Mouse (Mus musculus) MEL (cell line): ENCODE measurements around the gene Tnfsf11. TPM values are rescaled to one million over a fixed set of nuclear protein-coding genes. Genes with fewer than 3 reads are reported as not detected.

Experiments
- DNase-seq: peaks from one replicate; pipeline ENCODE4 v3.0.0; 2011; ENCODE audit warnings: low read depth, low spot score
- H3K27ac ChIP-seq: 2 replicates; pipeline ENCODE4 v1.5.1; 2012; ENCODE audit warnings: low read depth, mild to moderate bottlenecking, control low read depth, low read length, moderate library complexity; ENCODE audit not compliant: control insufficient read depth
- H3K27me3 ChIP-seq, 2 experiments: fragments of 150-350 bp in 1 of 2; sonication (generic) in 1 of 2; 2 replicates each; pipeline ENCODE4 v1.6.1; 2012; ENCODE audit warnings: low read length in 2 of 2, mild to moderate bottlenecking in 2 of 2, improper control_type of control experiment in 1 of 2, moderate library complexity in 1 of 2; ENCODE audit not compliant: insufficient read depth in 2 of 2, control insufficient read depth in 1 of 2
- H3K36me3 ChIP-seq, 2 experiments: 2 replicates each; pipeline ENCODE4 v1.6.1; 2012 to 2014; ENCODE audit warnings: low read length in 2 of 2, improper control_type of control experiment in 1 of 2, inconsistent platforms in 1 of 2, mild to moderate bottlenecking in 1 of 2; ENCODE audit not compliant: insufficient read depth in 2 of 2, control insufficient read depth in 1 of 2
- H3K4me1 ChIP-seq, 2 experiments: fragments of 150-350 bp in 1 of 2; sonication (generic) in 1 of 2; 2 replicates each; pipeline ENCODE4 v1.6.1; 2012; ENCODE audit warnings: low read length in 2 of 2, improper control_type of control experiment in 1 of 2, mild to moderate bottlenecking in 1 of 2; ENCODE audit not compliant: insufficient read depth in 2 of 2, control insufficient read depth in 1 of 2
- H3K4me3 ChIP-seq, 2 experiments: fragments of 150-350 bp in 1 of 2; sonication (generic) in 1 of 2; 2 replicates each; pipeline ENCODE4 v1.5.1; 2012; ENCODE audit warnings: low read depth in 2 of 2, low read length in 2 of 2, mild to moderate bottlenecking in 2 of 2, moderate library complexity in 2 of 2, control low read depth in 1 of 2, improper control_type of control experiment in 1 of 2; ENCODE audit not compliant: control insufficient read depth in 1 of 2, insufficient read depth in 1 of 2
- H3K79me2 ChIP-seq: 2 replicates; pipeline ENCODE4 v1.6.1; 2012; ENCODE audit warnings: mild to moderate bottlenecking, low read length, moderate library complexity; ENCODE audit not compliant: control insufficient read depth, poor library complexity, insufficient read depth
- H3K9ac ChIP-seq: 2 replicates; pipeline ENCODE4 v1.6.1; 2012; ENCODE audit warnings: low read depth, mild to moderate bottlenecking, control low read depth, low read length, moderate library complexity; ENCODE audit not compliant: control insufficient read depth, poor library complexity, severe bottlenecking
- H3K9me3 ChIP-seq: fragments of 150-350 bp; sonication (generic); replicated peaks from 2 replicates; pipeline ENCODE4 v1.6.1; 2012; ENCODE audit warnings: mild to moderate bottlenecking, low read length, improper control_type of control experiment, moderate library complexity; ENCODE audit not compliant: insufficient read depth
- BHLHE40 ChIP-seq: IDR thresholded peaks from 2 replicates; pipeline ENCODE4 v1.6.1; 2012; ENCODE audit warnings: low read depth, mild to moderate bottlenecking, inconsistent platforms, low read length, improper control_type of control experiment, borderline replicate concordance
- CTCF ChIP-seq, 3 experiments: IDR thresholded peaks in 2 of 3; conservative IDR thresholded peaks in 1 of 3; 2 replicates each; pipeline ENCODE4 v1.5.1; 2011 to 2012; ENCODE audit warnings: low read length in 3 of 3, low read depth in 2 of 3, mild to moderate bottlenecking in 2 of 3, improper control_type of control experiment in 1 of 3, inconsistent platforms in 1 of 3, mixed read lengths in 1 of 3, moderate library complexity in 1 of 3; ENCODE audit not compliant: control insufficient read depth in 1 of 3, insufficient read depth in 1 of 3, poor library complexity in 1 of 3, severe bottlenecking in 1 of 3
- ELF1 ChIP-seq: IDR thresholded peaks from 2 replicates; pipeline ENCODE4 v1.6.1; 2014; ENCODE audit warnings: low read depth, mild to moderate bottlenecking, inconsistent platforms, low read length, improper control_type of control experiment, moderate library complexity
- ETS1 ChIP-seq: IDR thresholded peaks from 2 replicates; pipeline ENCODE4 v1.6.1; 2012; ENCODE audit warnings: low read depth, mild to moderate bottlenecking, inconsistent platforms, low read length, improper control_type of control experiment, moderate library complexity
- HCFC1 ChIP-seq: IDR thresholded peaks from 2 replicates; pipeline ENCODE4 v1.6.1; 2012; ENCODE audit warnings: low read depth, mild to moderate bottlenecking, inconsistent platforms, low read length, improper control_type of control experiment, moderate library complexity
- JUND ChIP-seq: IDR thresholded peaks from 2 replicates; pipeline ENCODE4 v1.6.1; 2011; ENCODE audit warnings: low read depth, mild to moderate bottlenecking, improper control_type of control experiment, low read length
- MAX ChIP-seq: IDR thresholded peaks from 2 replicates; pipeline ENCODE4 v1.6.1; 2011; ENCODE audit warnings: low read length, improper control_type of control experiment
- MXI1 ChIP-seq: IDR thresholded peaks from 2 replicates; pipeline ENCODE4 v1.6.1; 2011; ENCODE audit warnings: mild to moderate bottlenecking, low read depth, low read length, improper control_type of control experiment
- MYB ChIP-seq: IDR thresholded peaks from 2 replicates; pipeline ENCODE4 v1.6.1; 2011; ENCODE audit warnings: mild to moderate bottlenecking, low read depth, low read length, improper control_type of control experiment
- MYC ChIP-seq: IDR thresholded peaks from 2 replicates; pipeline ENCODE4 v1.6.1; 2011; ENCODE audit warnings: low read depth, mild to moderate bottlenecking, low read length, improper control_type of control experiment, moderate library complexity
- NELFE ChIP-seq: IDR thresholded peaks from 2 replicates; pipeline ENCODE4 v1.6.1; 2011; ENCODE audit warnings: low read depth, low read length, improper control_type of control experiment
- NRF1 ChIP-seq: IDR thresholded peaks from 2 replicates; pipeline ENCODE4 v1.6.1; 2014; ENCODE audit warnings: low read depth, mild to moderate bottlenecking, inconsistent platforms, low read length, improper control_type of control experiment, moderate library complexity; ENCODE audit not compliant: poor library complexity, insufficient read depth, severe bottlenecking
- POLR2AphosphoS5 ChIP-seq: IDR thresholded peaks from 2 replicates; pipeline ENCODE4 v1.6.1; 2012; ENCODE audit warnings: low read depth, borderline replicate concordance, mild to moderate bottlenecking, inconsistent platforms, low read length, moderate library complexity, mixed read lengths
- SIN3A ChIP-seq: IDR thresholded peaks from 2 replicates; pipeline ENCODE4 v1.6.1; 2012; ENCODE audit warnings: low read length, improper control_type of control experiment, inconsistent platforms
- SMC3 ChIP-seq: IDR thresholded peaks from 2 replicates; pipeline ENCODE4 v1.6.1; 2011; ENCODE audit warnings: low read depth, low read length, improper control_type of control experiment
- TAL1 ChIP-seq: IDR thresholded peaks from 2 replicates; pipeline ENCODE4 v1.6.1; 2012; ENCODE audit warnings: mild to moderate bottlenecking, inconsistent platforms, low read length, moderate library complexity, mixed read lengths
- UBTF ChIP-seq: IDR thresholded peaks from 2 replicates; pipeline ENCODE4 v1.6.1; 2012; ENCODE audit warnings: low read depth, mild to moderate bottlenecking, inconsistent platforms, low read length, improper control_type of control experiment, moderate library complexity, borderline replicate concordance; ENCODE audit not compliant: insufficient read depth
- ZKSCAN1 ChIP-seq: IDR thresholded peaks from 2 replicates; pipeline ENCODE4 v1.6.1; 2012; ENCODE audit warnings: low read depth, mild to moderate bottlenecking, inconsistent platforms, low read length, improper control_type of control experiment, moderate library complexity
- ZNF384 ChIP-seq: IDR thresholded peaks from 2 replicates; pipeline ENCODE4 v1.6.1; 2012; ENCODE audit warnings: low read depth, mild to moderate bottlenecking, inconsistent platforms, low read length, improper control_type of control experiment
- polyA plus RNA-seq, 2 experiments: library from polyadenylated mRNA; stranded (reverse) in 1 of 2; unstranded in 1 of 2; fragments of >175 nt in 1 of 2; fragments of >200 nt in 1 of 2; gene quantifications; 2 replicates each; pipeline versions ENCODE4 v1.2.1 to v1.2.4; 2012; ENCODE audit warnings: low replicate concordance in 2 of 2, low read depth in 1 of 2; ENCODE audit not compliant: insufficient read length in 2 of 2, insufficient read depth in 1 of 2, missing spikeins in 1 of 2
- total RNA-seq: library from RNA; depleted of rRNA; stranded (reverse); fragments of 300-350 nt; gene quantifications from 2 replicates; pipeline ENCODE4 v1.2.3, GENCODE M21; 2012

Tnfsf11 gene
- total and polyA plus RNA-seq, 3 experiments = not detected

DNA sequence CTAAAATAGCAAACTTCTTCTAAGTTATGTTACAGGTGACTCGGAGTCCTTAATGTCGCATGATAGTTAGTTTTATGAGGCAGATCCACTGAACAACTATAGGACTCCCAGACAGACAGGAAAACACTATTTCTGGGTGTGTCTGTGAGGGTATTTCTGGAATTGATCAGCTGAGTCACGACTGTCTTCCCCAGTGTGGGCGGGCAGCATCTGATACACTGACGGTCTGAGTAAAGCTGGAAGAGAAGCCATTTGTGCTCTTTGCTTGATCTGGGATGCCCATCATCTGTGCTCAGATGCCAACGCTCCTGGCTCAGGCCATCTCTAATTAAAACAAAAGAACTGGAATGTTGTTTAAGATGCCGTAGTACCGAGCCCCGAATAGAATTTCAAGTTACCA, 33.7 kb downstream of the Tnfsf11 start:
- Histone ChIP-seq H3K9me3 (no peaks in the 10 kb centered on the region), H3K9ac (no peak overlapping the region)
- no peak for TF ChIP-seq SIN3A
- TF ChIP-seq NRF1 = no peak
- no peak for TF ChIP-seq BHLHE40
- TF ChIP-seq MYC = no peak
- TF ChIP-seq JUND = no peak
- TF ChIP-seq UBTF = no peak
- TF ChIP-seq MXI1 = no peak

DNA sequence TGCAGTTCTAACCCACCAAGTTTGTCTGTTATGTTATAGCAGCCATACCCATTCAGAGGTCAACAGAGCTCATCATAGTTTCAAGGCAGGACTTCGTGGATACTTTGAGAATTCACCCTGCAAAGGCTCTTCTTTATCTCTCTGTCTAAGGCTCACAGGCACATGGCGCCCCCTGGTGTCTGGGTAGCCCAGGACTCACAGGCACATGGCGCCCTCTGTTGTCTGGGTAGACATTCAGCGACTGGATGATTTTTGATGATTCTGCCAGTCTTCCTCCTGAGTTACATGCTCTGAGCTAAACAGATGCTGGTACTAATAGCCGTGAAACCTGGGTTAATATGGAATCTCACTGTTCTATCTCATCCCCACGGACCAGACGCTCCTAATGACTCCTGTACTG, 34.3 kb downstream of the Tnfsf11 start:
- no peak overlapping the region for H3K27ac ChIP-seq
- no peak overlapping the region for H3K9ac ChIP-seq
- H3K9me3 ChIP-seq = no peaks in the 10 kb centered on the region
- peak; percentile 2 for DNase-seq
- no peak overlapping the region for H3K4me3 ChIP-seq
- no peaks in the 10 kb centered on the region for H3K27me3 ChIP-seq
- H3K79me2 ChIP-seq = no peaks in the 10 kb centered on the region
- H3K4me1 ChIP-seq = no peaks in the 10 kb centered on the region
- H3K36me3 ChIP-seq = no peaks in the 10 kb centered on the region
- TF ChIP-seq CTCF (IDR thresholded peaks at IDR 0.05 in 2 of 3, conservative IDR thresholded peaks at IDR 0.05 in 1 of 3; ENCODE audit: control insufficient read depth in 1 of 3, insufficient read depth in 1 of 3, low read depth in 2 of 3, low read length in 3 of 3, poor library complexity in 1 of 3, severe bottlenecking in 1 of 3) (peak in 2 of 3 experiments; percentile 53 to 68; a peak in 4 of 6 replicates), SMC3 (peak; percentile 24; the same call in 1 of the 2 replicates), NELFE (no peak)
- TF ChIP-seq, all 39 proteins: peak for 2

More for the DNA sequence above, 33.7 kb downstream of the Tnfsf11 start:
- Histone ChIP-seq H3K27me3 (no peaks in the 10 kb centered on the region), H3K79me2 (no peaks in the 10 kb centered on the region), H3K4me1 (no peaks in the 10 kb centered on the region), H3K27ac (no peak overlapping the region), H3K36me3 (no peaks in the 10 kb centered on the region), H3K4me3 (no peak overlapping the region)
- DNase-seq = no peak

GRCm38 (mm10) chr14:78264876-78265275, 43.0 kb downstream of the Tnfsf11 start:
- no peaks in the 10 kb centered on the region for H3K36me3 ChIP-seq
- H3K4me3 ChIP-seq = no peak overlapping the region
- H3K4me1 ChIP-seq = no peaks in the 10 kb centered on the region
- H3K9me3 ChIP-seq = no peaks in the 10 kb centered on the region
- no peak for DNase-seq
- no peak overlapping the region for H3K9ac ChIP-seq
- no peak overlapping the region for H3K27ac ChIP-seq
- no peaks in the 10 kb centered on the region for H3K27me3 ChIP-seq
- no peaks in the 10 kb centered on the region for H3K79me2 ChIP-seq
- TF ChIP-seq NELFE = no peak
- TF ChIP-seq HCFC1 = no peak
- no peak for TF ChIP-seq SMC3
- TF ChIP-seq ZKSCAN1 = no peak
- no peak for TF ChIP-seq MYB
- TF ChIP-seq TAL1 = no peak
- no peak for TF ChIP-seq ETS1
- no peak for TF ChIP-seq ELF1
- TF ChIP-seq MAX = no peak
- TF ChIP-seq POLR2AphosphoS5 = no peak
- no peak for TF ChIP-seq UBTF
- no peak for TF ChIP-seq ZNF384
- TF ChIP-seq, all 39 proteins: peak for 0
